Mouse (Mus musculus): ENCODE results near the gene Cercam.

DNA sequence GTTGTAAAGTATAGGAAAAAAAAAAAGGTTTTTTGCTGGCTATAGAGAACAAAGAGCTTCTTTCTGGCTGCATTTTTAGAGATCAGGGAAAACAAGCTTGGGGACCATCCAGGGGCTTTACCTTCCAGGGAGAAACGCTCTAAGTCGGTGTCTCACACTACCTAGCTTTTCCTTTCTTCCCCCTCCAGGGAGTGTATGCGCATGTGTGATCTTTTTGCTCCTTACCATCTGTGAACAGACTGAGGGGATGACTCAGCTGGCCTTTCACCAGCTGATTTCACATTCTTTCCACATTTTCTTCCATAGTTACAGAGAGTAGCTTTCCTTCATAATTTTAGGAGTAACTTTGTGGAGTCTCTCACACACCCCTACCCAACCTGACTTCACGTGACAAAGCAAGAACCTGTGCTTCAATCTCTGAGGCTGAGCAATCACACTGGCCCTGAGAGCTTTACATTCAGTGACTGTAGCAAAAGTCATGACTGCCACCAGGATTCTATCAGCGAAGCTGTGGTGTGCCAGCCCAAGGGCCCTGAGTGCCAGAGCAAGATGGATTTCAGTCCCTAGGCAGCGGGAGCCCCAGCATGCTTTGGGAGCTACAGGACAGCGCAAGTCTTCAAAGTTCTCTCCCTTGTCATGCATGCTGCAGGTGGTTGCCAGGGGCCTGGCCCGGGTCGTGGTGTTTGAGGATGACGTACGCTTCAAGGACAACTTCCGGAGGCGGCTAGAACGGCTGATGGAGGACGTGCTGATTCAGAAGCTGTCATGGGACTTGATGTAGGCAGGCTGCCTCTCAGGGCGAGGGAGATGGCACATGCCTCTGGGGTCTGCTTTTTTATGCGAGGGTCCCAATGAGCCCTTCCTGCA is 11.2 kb downstream of the Cercam start:
- no peak for TF ChIP-seq POLR2A (IDR thresholded peaks at IDR 0.05; ENCODE audit: borderline replicate concordance, extremely low read depth, insufficient read depth, insufficient read length, poor library complexity, severe bottlenecking)
- TF ChIP-seq CTCF (IDR thresholded peaks at IDR 0.05; ENCODE audit: borderline replicate concordance, extremely low read depth, insufficient read depth, insufficient read length) = no peak

All from brain, embryonic 14.5 days (tissue).